Mouse (Mus musculus): ENCODE results near the gene Zfp503. TPM values are rescaled to one million over a fixed set of nuclear protein-coding genes. Genes with fewer than 3 reads are reported as not detected.

Zfp503 gene
- polyA plus RNA-seq (2012; rRNA removed) = 4.0 and 4.4 TPM in 2 replicates

DNA sequence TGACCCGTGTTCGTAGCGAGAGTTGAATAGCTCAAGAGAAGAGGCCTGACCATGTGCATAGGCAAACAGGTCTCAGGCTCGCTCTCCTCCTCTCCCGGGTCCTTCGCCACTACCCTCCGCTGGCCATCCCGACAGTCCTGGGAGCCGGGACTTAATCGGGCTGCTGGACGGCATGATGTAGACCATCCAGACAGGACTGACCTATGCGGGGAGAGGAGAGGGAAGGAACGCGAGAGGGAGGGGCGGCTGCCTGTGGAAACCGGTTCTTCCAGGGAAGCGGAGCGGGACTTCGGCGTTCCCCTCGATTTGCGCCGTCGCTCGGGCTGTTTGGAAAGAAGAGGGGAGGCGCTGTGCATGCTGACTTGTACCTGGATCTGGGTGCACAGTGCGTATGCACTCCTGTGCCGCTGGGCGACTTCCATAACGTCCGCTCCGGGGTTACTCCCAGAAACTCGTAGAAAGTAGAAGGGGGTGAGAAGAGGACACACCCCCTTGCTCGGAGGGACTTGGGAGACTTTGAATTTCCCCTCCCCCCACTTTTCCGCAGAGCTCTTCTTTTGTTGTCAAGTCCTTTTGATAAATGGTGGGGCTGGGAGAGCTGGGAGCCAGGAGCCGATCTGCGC is at the start of gene Zfp503:
Gene Zfp503, minus strand, starts transcription at position 311 of the 623 bp plus-strand sequence.
- 1% methylated on average over 37 of the region's 37 CpGs for WGBS
- no peak for TF ChIP-seq CTCF (IDR thresholded peaks at IDR 0.05; ENCODE audit: borderline replicate concordance, insufficient read depth, low read depth, low read length)
- H3K27me3 ChIP-seq (ENCODE audit: control insufficient read depth, insufficient read depth, low read length) = peaks cover 3% of the 10 kb centered on the region; the same call in 1 of the 2 replicates
- peak; percentile 9 to 29 for DNase-seq
- H3K4me1 ChIP-seq (ENCODE audit: control insufficient read depth, insufficient read depth, low read length) = no peaks in the 10 kb centered on the region; the same call in 1 of the 2 replicates
- no peak within 1 kb of the TSS for H3K27ac ChIP-seq (ENCODE audit: insufficient read depth, low read length)
- H3K4me3 ChIP-seq (replicated peaks; ENCODE audit: insufficient read depth, low read depth, low read length) = peak within 1 kb of the TSS; percentile 43

- Histone ChIP-seq H3K4me3 (replicated peaks; ENCODE audit: insufficient read depth, low read depth, low read length) (no peak overlapping the region), H3K27me3 (ENCODE audit: control insufficient read depth, insufficient read depth, low read length) (no peaks in the 10 kb centered on the region), H3K27ac (ENCODE audit: insufficient read depth, low read length) (no peak overlapping the region), H3K4me1 (ENCODE audit: control insufficient read depth, insufficient read depth, low read length) (no peaks in the 10 kb centered on the region)
- no peak for TF ChIP-seq CTCF (IDR thresholded peaks at IDR 0.05; ENCODE audit: borderline replicate concordance, insufficient read depth, low read depth, low read length)
- TF ChIP-seq POLR2A (IDR thresholded peaks at IDR 0.05; ENCODE audit: borderline replicate concordance, insufficient read depth, low read length) = no peak
- no peak for DNase-seq
- 40% methylated on average over 16 of the region's 16 CpGs for WGBS
These were observed 48.2 kb upstream of the Zfp503 start for GRCm38 (mm10) chr14:22037498-22038131.

DNA sequence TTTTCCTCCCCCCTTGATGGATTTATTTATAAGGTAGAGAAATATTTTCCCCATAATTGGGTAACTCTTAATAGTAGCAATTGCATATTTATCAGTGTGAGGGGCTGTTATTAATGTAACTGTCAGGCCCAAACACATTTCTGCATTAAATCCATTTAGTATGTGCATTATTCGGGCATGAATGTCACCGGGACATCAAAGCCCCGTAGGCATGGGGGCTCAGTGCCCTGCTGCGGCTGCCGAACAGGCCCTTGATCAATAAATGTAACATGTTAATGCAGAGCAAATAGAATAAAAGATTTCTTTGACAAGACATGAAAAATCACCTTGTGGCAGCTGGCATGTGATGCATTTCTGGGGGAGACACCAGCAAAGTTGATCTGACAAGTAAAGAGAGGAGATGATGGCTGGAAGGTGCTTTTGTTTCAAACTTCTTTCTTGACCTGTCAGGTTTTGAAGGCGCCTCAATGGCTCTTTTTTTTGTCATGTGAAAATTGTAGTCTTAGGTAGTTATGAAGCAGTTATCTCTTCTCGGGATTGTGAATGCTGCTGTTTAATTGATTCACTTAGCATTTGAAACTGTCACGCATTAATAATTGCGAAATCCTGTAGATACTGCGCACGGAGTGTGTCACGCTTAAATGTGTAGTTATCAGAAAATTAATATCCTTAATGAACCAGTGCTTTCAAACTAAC is 47.5 kb upstream of the Zfp503 start:
- TF ChIP-seq POLR2A (IDR thresholded peaks at IDR 0.05; ENCODE audit: borderline replicate concordance, insufficient read depth, low read length) = no peak
- TF ChIP-seq CTCF (IDR thresholded peaks at IDR 0.05; ENCODE audit: borderline replicate concordance, insufficient read depth, low read depth, low read length) = no peak
- 35% methylated on average over 12 of the region's 12 CpGs for WGBS
- Histone ChIP-seq H3K4me3 (replicated peaks; ENCODE audit: insufficient read depth, low read depth, low read length) (no peak overlapping the region), H3K27me3 (ENCODE audit: control insufficient read depth, insufficient read depth, low read length) (no peaks in the 10 kb centered on the region), H3K27ac (ENCODE audit: insufficient read depth, low read length) (no peak overlapping the region), H3K4me1 (ENCODE audit: control insufficient read depth, insufficient read depth, low read length) (no peaks in the 10 kb centered on the region)
- no peak for DNase-seq

DNA sequence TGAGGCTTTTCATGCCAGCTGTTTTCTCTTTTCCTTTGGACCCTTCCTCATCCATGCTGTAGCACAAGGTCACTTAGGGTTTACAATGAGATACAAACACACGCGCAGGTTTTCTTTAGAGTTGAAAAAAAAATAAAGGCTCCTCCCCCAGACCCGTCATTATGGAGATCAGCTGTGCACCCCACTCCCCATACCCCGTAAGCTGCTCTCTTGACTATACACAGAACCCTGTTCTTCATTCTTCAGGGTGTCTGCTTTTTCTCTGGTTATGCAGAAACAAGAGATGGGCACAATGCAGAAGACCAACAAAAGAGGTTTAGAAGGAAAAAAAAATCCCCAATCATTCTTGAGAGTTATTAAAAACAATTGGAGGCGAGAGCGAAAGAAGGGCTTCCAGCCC is 46.9 kb upstream of the Zfp503 start:
- WGBS = 56% methylated on average over 6 of the region's 6 CpGs
- TF ChIP-seq CTCF (IDR thresholded peaks at IDR 0.05; ENCODE audit: borderline replicate concordance, insufficient read depth, low read depth, low read length) (no peak), POLR2A (IDR thresholded peaks at IDR 0.05; ENCODE audit: borderline replicate concordance, insufficient read depth, low read length) (no peak)
- H3K4me3 ChIP-seq (replicated peaks; ENCODE audit: insufficient read depth, low read depth, low read length) = no peak overlapping the region
- no peaks in the 10 kb centered on the region for H3K4me1 ChIP-seq (ENCODE audit: control insufficient read depth, insufficient read depth, low read length)
- DNase-seq = no peak
- no peak overlapping the region for H3K27ac ChIP-seq (ENCODE audit: insufficient read depth, low read length)
- H3K27me3 ChIP-seq (ENCODE audit: control insufficient read depth, insufficient read depth, low read length) = no peaks in the 10 kb centered on the region

- DNase-seq = no peak
- TF ChIP-seq POLR2A (IDR thresholded peaks at IDR 0.05; ENCODE audit: borderline replicate concordance, insufficient read depth, low read length) (no peak), CTCF (IDR thresholded peaks at IDR 0.05; ENCODE audit: borderline replicate concordance, insufficient read depth, low read depth, low read length) (no peak)
- no peak overlapping the region for H3K4me3 ChIP-seq (replicated peaks; ENCODE audit: insufficient read depth, low read depth, low read length)
- H3K27ac ChIP-seq (ENCODE audit: insufficient read depth, low read length) = no peak overlapping the region
- 48% methylated on average over 3 of the region's 3 CpGs for WGBS
- H3K27me3 ChIP-seq (ENCODE audit: control insufficient read depth, insufficient read depth, low read length) = no peaks in the 10 kb centered on the region
- no peaks in the 10 kb centered on the region for H3K4me1 ChIP-seq (ENCODE audit: control insufficient read depth, insufficient read depth, low read length)
These were observed 46.5 kb upstream of the Zfp503 start for GRCm38 (mm10) chr14:22035900-22036299.

DNA sequence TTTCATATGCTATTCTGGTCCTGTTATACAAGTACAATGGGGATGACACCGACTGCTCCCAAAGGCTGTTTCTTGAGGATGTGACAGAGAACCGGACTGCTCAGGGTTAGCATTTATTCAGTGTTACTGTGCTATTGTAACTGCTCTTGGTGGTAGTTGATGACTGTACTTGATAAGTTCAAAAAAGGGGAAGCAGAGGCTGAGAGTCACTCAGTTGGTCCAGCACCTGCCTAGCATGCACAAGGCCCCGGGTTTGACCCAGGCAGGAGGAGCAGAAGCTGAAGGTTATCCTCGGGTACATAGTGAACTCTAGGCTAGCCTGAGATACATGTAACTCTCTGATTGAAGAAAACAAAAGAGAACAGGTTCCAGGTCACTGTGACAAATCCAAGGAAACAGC is 34.1 kb upstream of the Zfp503 start:
- no peak for DNase-seq
- H3K27me3 ChIP-seq (ENCODE audit: control insufficient read depth, insufficient read depth, low read length) = no peaks in the 10 kb centered on the region
- H3K27ac ChIP-seq (ENCODE audit: insufficient read depth, low read length) = no peak overlapping the region
- WGBS = 91% methylated on average over 4 of the region's 4 CpGs
- H3K4me1 ChIP-seq (ENCODE audit: control insufficient read depth, insufficient read depth, low read length) = peaks cover 3% of the 10 kb centered on the region; the same call in 1 of the 2 replicates
- TF ChIP-seq CTCF (IDR thresholded peaks at IDR 0.05; ENCODE audit: borderline replicate concordance, insufficient read depth, low read depth, low read length) (no peak), POLR2A (IDR thresholded peaks at IDR 0.05; ENCODE audit: borderline replicate concordance, insufficient read depth, low read length) (no peak)
- no peak overlapping the region for H3K4me3 ChIP-seq (replicated peaks; ENCODE audit: insufficient read depth, low read depth, low read length)

- Histone ChIP-seq H3K27me3 (ENCODE audit: control insufficient read depth, insufficient read depth, low read length) (no peaks in the 10 kb centered on the region), H3K4me3 (replicated peaks; ENCODE audit: insufficient read depth, low read depth, low read length) (no peak overlapping the region), H3K27ac (ENCODE audit: insufficient read depth, low read length) (no peak overlapping the region), H3K4me1 (ENCODE audit: control insufficient read depth, insufficient read depth, low read length) (peaks cover 3% of the 10 kb centered on the region; the same call in 1 of the 2 replicates)
- peak; percentile 46; the same call in 1 of the 2 replicates for TF ChIP-seq CTCF (IDR thresholded peaks at IDR 0.05; ENCODE audit: borderline replicate concordance, insufficient read depth, low read depth, low read length)
- no peak for TF ChIP-seq POLR2A (IDR thresholded peaks at IDR 0.05; ENCODE audit: borderline replicate concordance, insufficient read depth, low read length)
- 6% methylated on average over 2 of the region's 2 CpGs for WGBS
- peak; percentile 44 to 64 for DNase-seq
These were observed 31.5 kb upstream of the Zfp503 start for GRCm38 (mm10) chr14:22020885-22021284.
